Mouse (Mus musculus): ENCODE results near the gene Insl6.

Insl6 gene

GRCm38 (mm10) chr19:29272011-29272809 is 52.9 kb downstream of the Insl6 start:
- TF ChIP-seq GATA4 (IDR thresholded peaks at IDR 0.05; ENCODE audit: insufficient replicate concordance, low read length), result no peak
